Mouse (Mus musculus) liver, postnatal 0 days (tissue): ENCODE data around the gene Mgst3.

Source experiments
- CTCF ChIP-seq: sonication (generic); IDR thresholded peaks from 2 replicates; pipeline ENCODE4 v1.5.1; 2016; ENCODE audit warnings: antibody characterized with exemption, low read depth
- EP300 ChIP-seq: IDR thresholded peaks from 2 replicates; pipeline ENCODE4 v1.6.1; 2016; ENCODE audit warnings: antibody characterized with exemption, low read depth, mild to moderate bottlenecking

DNA sequence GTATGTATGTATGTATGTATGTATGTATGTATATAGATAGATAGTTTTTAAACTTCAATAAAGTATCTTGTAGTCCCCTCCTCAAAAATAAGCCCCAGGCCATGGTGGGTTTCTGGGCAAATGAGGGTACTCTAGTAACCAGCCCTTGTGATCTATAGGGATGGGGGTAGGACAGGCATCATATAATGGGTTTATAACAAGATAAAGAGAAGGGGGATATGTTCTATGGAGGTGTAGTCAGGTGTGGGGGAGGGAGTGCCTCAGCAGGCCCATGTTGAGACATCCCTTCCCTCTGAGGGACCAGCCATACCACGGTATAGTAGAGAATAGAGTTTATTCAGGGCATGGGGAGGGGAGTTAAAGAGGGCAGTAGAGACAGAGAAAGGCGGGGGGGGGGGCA lies 7.2 kb downstream of the Mgst3 start:
- TF ChIP-seq CTCF (no peak), EP300 (no peak)
